Mouse (Mus musculus): Measurements from ENCODE around the gene Olfr921. TPM values are rescaled to one million over a fixed set of nuclear protein-coding genes. Genes with fewer than 3 reads are reported as not detected.

Olfr921 gene
- total RNA-seq (2021), result not detected
- long read RNA-seq, experiment 1, result 0 reads
- long read RNA-seq, experiment 2, result 0 reads

DNA sequence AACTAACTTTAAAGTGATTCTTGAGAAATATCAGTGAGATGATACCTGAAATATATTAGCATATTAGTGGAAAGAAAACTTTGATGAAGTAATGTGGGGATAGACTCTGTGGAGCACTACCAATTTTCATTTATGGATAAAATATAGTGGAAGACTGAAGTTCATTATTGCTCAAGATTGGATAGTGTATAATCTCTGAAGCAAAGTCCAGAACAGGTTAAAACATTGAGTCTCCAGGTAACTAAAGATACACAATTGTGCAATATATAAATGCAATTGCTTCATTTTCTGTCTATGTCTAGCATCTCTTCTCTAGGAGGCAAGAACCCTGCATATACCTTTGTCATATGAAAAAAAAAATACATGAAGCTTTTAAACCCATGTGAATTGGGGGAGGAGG lies at the start of gene Olfr921:
TSS of gene Olfr921 (plus strand) at position 301 of the 400 bp plus-strand sequence.
- no peak for DNase-seq (ENCODE audit: low spot score in 2 of 2)

DNA sequence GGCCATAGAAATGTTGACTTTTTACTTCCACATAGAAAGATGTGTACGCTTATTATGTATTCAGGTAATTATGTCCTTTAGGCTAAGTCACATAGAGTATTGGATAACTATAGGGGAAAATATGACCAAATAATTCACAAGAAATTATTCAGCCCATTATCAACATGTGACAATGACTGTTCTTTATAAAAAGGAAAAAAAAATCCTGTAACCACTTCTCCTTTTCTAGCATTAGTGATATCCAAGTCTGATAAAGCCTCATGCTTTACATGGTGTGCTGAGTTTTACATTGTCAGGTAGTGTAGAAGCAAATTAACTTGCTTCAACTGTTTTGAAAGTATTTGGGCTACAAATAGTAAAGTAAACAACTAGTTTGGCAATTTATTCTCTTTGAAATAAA lies 48.8 kb upstream of the Olfr921 start:
- DNase-seq (ENCODE audit: low spot score in 2 of 2), result no peak

DNA sequence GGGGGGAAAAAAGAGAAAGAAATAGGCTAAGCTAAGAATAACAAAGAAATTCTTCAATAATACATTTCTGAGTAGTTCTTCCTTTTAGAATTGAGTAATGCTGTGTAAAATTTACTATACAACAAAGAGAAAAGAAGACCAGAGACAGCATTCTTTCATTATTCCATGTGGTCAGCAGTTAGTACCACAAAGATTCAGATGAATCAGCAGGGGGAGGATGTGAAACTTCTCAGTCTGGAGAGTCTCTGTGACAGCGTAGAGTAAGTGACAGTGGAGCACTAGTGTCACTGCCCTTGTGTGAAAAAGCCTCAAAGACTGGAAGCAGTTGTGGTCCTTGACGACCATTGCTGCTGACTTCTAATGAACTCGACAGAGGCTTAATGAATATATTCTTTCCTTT lies 44.6 kb upstream of the Olfr921 start:
- DNase-seq (ENCODE audit: low spot score in 2 of 2), result no peak

DNA sequence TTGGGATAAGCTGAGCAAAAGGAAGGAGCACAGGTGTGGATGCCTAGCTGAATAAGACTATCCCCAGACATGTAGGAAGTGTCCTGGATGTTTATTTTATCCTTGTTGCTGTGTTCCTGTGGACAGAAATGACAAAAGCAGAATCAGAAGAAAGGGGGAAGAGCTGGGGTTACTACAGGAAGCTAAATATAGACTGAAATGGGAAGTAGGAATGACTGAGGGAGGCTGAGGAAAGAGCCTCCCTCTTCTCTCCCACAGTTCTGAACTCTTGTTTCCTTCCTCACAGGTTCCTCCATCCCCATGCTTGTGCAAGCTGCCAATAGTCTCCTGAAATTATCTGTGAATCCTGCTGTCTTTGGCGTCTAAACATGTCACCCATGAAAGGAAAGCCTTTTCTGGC lies 31.5 kb upstream of the Olfr921 start:
- no peak for DNase-seq (ENCODE audit: low spot score in 2 of 2)

DNA sequence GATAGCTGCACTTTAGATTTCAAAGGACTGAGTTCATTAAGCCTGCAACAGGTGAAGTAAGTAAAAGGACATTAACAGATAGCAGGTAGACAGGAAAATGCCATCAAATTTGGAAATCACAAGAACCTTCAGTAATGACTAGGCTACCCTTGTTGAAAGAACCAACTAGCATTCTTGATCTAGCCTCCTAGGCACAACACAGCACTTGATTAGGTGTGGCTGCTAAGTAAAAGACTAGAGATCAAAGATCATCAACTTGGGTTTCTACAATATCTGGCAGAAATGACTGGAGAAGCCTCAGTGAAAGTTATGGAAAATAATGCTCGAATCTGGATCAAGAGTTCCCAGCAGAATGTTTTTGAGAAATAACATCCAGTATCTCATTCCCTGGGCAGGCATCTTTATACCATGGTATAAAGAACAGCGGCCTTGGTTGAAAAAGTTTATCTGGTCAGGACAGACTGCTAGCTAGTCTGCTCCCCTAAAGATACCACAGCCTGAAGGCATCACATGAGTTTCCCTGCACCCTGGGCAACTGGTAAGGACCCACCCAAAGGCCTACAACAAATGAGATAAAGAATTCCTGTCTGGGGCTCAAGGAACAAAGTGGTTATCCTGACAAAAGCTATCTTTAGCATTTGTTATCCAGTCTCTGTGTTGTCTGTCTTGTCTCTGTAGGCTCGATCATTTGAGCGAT lies 28.1 kb upstream of the Olfr921 start:
- no peak for DNase-seq (ENCODE audit: low spot score in 2 of 2)

DNA sequence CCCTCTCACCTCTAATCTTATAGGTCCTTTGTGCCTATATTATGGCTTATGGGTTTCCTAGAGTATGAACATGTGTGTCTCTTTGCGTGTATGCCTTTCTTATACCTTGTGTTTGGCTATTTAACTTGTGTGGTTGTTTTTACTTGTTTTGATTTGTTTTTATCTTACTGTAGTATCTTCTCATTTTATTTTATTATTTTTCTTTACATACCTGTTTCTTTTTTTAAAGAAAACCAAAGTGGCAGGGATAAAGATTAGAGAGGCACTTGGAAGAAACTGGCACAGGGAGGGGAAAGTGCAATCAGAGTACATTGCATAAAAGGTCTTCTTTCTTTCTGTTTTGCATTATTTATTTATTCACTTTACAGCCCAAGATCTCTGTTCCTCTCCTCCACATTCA lies 20.9 kb upstream of the Olfr921 start, which contains the start of gene Olfr920:
TSS of gene Olfr920 (plus strand) at position 301 of the 400 bp plus-strand sequence.
- DNase-seq (ENCODE audit: low spot score in 2 of 2), result no peak

DNA sequence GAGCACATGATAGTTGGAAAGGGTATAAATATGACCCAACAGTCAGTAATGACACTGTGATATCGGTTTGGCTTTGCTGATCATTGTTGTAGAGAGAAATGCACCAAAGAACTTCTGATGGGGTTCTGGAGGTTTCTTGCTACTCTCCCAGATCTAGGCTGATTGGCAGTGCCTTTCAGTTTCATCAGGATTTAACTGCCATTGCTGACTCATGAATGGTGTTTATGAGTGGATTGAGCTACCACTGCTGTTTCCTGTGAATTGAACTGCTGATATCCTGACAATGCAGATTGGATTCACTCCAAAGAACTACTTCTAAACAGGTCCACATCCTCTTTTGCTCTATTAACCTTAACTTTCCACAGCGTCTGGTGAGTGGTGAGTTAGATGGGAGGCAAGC lies 19.8 kb downstream of the Olfr921 start:
- DNase-seq (ENCODE audit: low spot score in 2 of 2), result no peak

DNA sequence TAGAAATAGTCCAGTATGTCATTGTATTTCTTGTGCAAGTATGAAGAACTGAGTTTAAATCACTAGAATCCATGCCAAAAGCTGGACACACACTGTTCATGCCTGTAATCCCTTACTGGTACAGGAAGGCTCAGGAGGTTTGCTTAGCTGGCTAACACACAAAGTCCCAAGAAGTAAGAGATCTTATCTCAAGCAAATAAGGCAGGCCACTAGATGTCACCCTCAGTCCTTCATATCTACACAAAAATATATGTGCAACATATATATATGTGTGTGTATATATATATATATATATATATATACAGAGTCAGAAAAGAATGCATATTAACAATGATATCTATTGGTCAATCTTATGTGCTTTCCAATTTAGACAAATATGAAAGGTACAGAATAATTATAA lies 32.8 kb downstream of the Olfr921 start:
- no peak for DNase-seq (ENCODE audit: low spot score in 2 of 2)

DNA sequence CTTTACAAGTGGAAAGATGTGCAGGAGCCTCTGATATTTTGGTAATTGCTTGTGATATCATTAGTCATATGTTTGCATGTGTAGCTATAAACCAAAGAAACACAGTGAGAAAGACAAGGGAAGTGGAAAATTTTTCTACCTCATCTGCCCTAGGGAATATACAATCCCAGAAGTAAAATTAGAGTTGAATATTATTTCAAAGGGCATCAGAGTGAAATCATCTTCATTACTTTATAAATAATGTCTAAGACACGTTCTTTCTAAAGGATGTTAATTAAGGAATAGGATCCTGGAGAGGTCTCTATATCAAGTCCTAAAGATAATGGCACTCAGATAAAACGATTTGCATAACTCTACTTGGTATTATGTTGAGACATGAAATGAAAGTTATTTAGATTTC lies 41.4 kb downstream of the Olfr921 start, which contains the start of gene Olfr922:
TSS of gene Olfr922 (plus strand) at position 301 of the 400 bp plus-strand sequence.
- DNase-seq (ENCODE audit: low spot score in 2 of 2), result no peak

DNA sequence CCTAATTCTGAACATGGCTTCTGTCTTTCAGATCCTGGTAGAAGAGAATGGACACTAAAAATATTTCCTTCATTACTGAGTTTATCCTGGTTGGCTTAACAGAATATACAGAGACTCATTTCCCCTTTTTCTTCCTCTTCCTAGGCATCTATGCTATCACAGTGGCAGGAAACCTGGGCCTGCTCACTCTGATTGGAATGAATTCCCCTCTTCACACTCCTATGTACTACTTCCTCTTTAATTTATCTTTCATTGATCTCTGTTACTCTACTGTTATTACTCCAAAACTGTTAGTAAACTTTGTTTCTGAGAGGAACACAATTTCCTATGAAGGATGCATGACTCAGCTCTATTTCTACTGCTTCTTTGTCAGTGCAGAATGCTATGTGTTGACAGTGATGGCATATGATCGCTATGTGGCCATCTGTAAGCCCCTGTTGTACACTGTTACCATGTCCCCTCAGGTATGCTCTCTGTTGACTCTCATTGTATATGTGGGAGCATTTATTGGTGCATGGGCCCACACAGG lies 42.7 kb downstream of the Olfr921 start:
- DNase-seq (ENCODE audit: low spot score in 2 of 2), result no peak

DNA sequence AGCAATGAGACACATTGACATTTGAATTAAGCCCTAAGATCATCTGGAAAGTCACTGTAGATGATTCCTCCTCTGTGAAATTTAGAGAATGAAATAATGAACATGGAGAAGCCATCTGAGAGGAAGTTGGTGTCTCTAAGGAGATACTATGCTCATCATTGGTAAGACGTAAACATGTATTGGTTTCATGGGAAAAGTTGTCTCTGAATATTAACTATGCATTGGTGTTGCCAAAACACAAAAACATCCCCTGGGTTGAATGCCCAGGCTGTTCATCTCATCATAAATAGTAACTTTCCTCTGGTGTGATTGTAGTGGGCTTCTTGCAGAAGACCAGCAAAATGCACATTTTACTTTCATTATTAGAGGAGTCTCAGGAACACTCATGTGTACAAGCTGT lies 53.4 kb downstream of the Olfr921 start, which contains the start of gene Olfr923:
TSS of gene Olfr923 (plus strand) at position 301 of the 400 bp plus-strand sequence.
- no peak for DNase-seq (ENCODE audit: low spot score in 2 of 2)

Other genes starting within 250 kb of the Olfr921 start
- gene Olfr910, start 235.2 kb upstream of the Olfr921 start, total RNA-seq (2021), result not detected
- not detected for gene Olfr912, start 192.9 kb upstream of the Olfr921 start, total RNA-seq (2021)
- not detected for gene Olfr913, start 180.3 kb upstream of the Olfr921 start, total RNA-seq (2021)
- gene Olfr914, start 168.0 kb upstream of the Olfr921 start, total RNA-seq (2021), result not detected
- not detected for gene Olfr916, start 113.2 kb upstream of the Olfr921 start, total RNA-seq (2021)
- not detected for gene Olfr917, start 107.2 kb upstream of the Olfr921 start, total RNA-seq (2021)
- gene Olfr918, start 98.5 kb upstream of the Olfr921 start, total RNA-seq (2021), result not detected
- not detected for gene Olfr919, start 69.4 kb upstream of the Olfr921 start, total RNA-seq (2021)
- gene Vwa5a, start 54.8 kb upstream of the Olfr921 start, total RNA-seq (2021), result 10 to 100 TPM; 41.1 to 43.6 TPM
- under 1 TPM; 0.19 to 0.33 TPM for gene Olfr920, start 20.8 kb upstream of the Olfr921 start, total RNA-seq (2021)
- not detected for gene Olfr922, start 41.5 kb downstream of the Olfr921 start, total RNA-seq (2021)
- not detected for gene Olfr923, start 53.5 kb downstream of the Olfr921 start, total RNA-seq (2021)
- not detected for gene Olfr924, start 71.4 kb downstream of the Olfr921 start, total RNA-seq (2021)
- gene Olfr26, start 82.0 kb downstream of the Olfr921 start, total RNA-seq (2021), result not detected
- gene Olfr926, start 104.1 kb downstream of the Olfr921 start, total RNA-seq (2021), result not detected
- not detected for gene Olfr930, start 156.7 kb downstream of the Olfr921 start, total RNA-seq (2021)
- gene Olfr933, start 199.2 kb downstream of the Olfr921 start, total RNA-seq (2021), result not detected
- gene Olfr934, start 215.2 kb downstream of the Olfr921 start, total RNA-seq (2021), result not detected
- not detected for gene Olfr935, start 226.6 kb downstream of the Olfr921 start, total RNA-seq (2021)

Measured in adrenal gland, adult 18-20 months (tissue).